Mouse (Mus musculus) CH12.LX (cell line): ENCODE results near the gene Atg9b. TPM values are rescaled to one million over a fixed set of nuclear protein-coding genes. Genes with fewer than 3 reads are reported as not detected.

Source experiments
- DNase-seq: peaks from one replicate; pipeline ENCODE4 v3.0.0-alpha.2; 2013; ENCODE audit errors: extremely low read depth
- H3K27ac ChIP-seq: 2 replicates; pipeline ENCODE4 v1.5.1; 2012; ENCODE audit warnings: low read depth, mild to moderate bottlenecking, control low read depth, moderate library complexity; ENCODE audit not compliant: insufficient read depth
- H3K27me3 ChIP-seq: replicated peaks from 2 replicates; pipeline ENCODE3; 2012; ENCODE audit warnings: inconsistent platforms
- H3K36me3 ChIP-seq, 2 experiments: replicated peaks in 1 of 2; 2 replicates each; pipeline versions ENCODE3 to v1.6.1; 2012; ENCODE audit warnings: inconsistent platforms in 1 of 2, low read length in 1 of 2, mild to moderate bottlenecking in 1 of 2, mixed read lengths in 1 of 2, moderate library complexity in 1 of 2; ENCODE audit not compliant: control insufficient read depth in 1 of 2, insufficient read depth in 1 of 2
- H3K4me1 ChIP-seq, 2 experiments: 2 replicates each; pipeline ENCODE4 v1.6.1; 2012; ENCODE audit warnings: inconsistent platforms in 1 of 2, moderate library complexity in 1 of 2; ENCODE audit not compliant: insufficient read depth in 2 of 2, control insufficient read depth in 1 of 2
- H3K4me2 ChIP-seq: 2 replicates; pipeline ENCODE4 v1.6.1; 2012; ENCODE audit warnings: low read depth, mild to moderate bottlenecking, control low read depth; ENCODE audit not compliant: poor library complexity, insufficient read depth, severe bottlenecking
- H3K4me3 ChIP-seq, 3 experiments: fragments of 150-350 bp in 1 of 3; sonication (generic) in 1 of 3; replicated peaks in 1 of 3; 2 replicates each; pipeline versions ENCODE3 to v1.5.1; 2011 to 2012; ENCODE audit warnings: low read depth in 2 of 3, low read length in 2 of 3, mild to moderate bottlenecking in 2 of 3, moderate library complexity in 2 of 3, control low read depth in 1 of 3, improper control_type of control experiment in 1 of 3, inconsistent platforms in 1 of 3, mixed read lengths in 1 of 3; ENCODE audit not compliant: poor library complexity in 1 of 3
- H3K79me2 ChIP-seq: replicated peaks from 2 replicates; pipeline ENCODE4 v1.6.1; 2012; ENCODE audit warnings: mild to moderate bottlenecking, moderate library complexity; ENCODE audit not compliant: control insufficient read depth, poor library complexity, insufficient read depth, severe bottlenecking; ENCODE audit errors: extremely low read depth
- H3K9ac ChIP-seq: 2 replicates; pipeline ENCODE4 v1.6.1; 2012; ENCODE audit warnings: low read depth, mild to moderate bottlenecking, control low read depth, moderate library complexity; ENCODE audit not compliant: insufficient read depth
- H3K9me3 ChIP-seq: replicated peaks from 2 replicates; pipeline ENCODE3; 2012; ENCODE audit warnings: low read length, inconsistent platforms, mixed read lengths
- CTCF ChIP-seq, 2 experiments: IDR thresholded peaks in 1 of 2; conservative IDR thresholded peaks in 1 of 2; 2 replicates each; pipeline ENCODE4 v1.5.1; 2011 to 2012; ENCODE audit warnings: low read depth in 2 of 2, low read length in 2 of 2, improper control_type of control experiment in 1 of 2, inconsistent platforms in 1 of 2, mild to moderate bottlenecking in 1 of 2, moderate library complexity in 1 of 2
- E2F4 ChIP-seq: IDR thresholded peaks from 2 replicates; pipeline ENCODE4 v1.6.1; 2011; ENCODE audit warnings: low read depth, low read length, improper control_type of control experiment; ENCODE audit not compliant: insufficient replicate concordance
- EP300 ChIP-seq: IDR thresholded peaks from 2 replicates; pipeline ENCODE4 v1.6.1; 2011; ENCODE audit warnings: low read length, improper control_type of control experiment
- ETS1 ChIP-seq: conservative IDR thresholded peaks from 2 replicates; pipeline ENCODE4 v1.6.1; 2012; ENCODE audit warnings: low read depth, mild to moderate bottlenecking, inconsistent platforms, low read length, improper control_type of control experiment, moderate library complexity
- IRF4 ChIP-seq: IDR thresholded peaks from 2 replicates; pipeline ENCODE4 v1.6.1; 2014; ENCODE audit warnings: low read depth, mild to moderate bottlenecking, inconsistent platforms, low read length, improper control_type of control experiment
- MAZ ChIP-seq: IDR thresholded peaks from 2 replicates; pipeline ENCODE4 v1.6.1; 2012; ENCODE audit warnings: low read depth, mild to moderate bottlenecking, inconsistent platforms, low read length, improper control_type of control experiment, moderate library complexity
- MEF2A ChIP-seq: IDR thresholded peaks from 2 replicates; pipeline ENCODE4 v1.6.1; 2014; ENCODE audit warnings: low read depth, mild to moderate bottlenecking, inconsistent platforms, low read length, improper control_type of control experiment, borderline replicate concordance
- MXI1 ChIP-seq: IDR thresholded peaks from 2 replicates; pipeline ENCODE4 v1.6.1; 2011; ENCODE audit warnings: mild to moderate bottlenecking, low read depth, low read length, improper control_type of control experiment
- MYC ChIP-seq: IDR thresholded peaks from 2 replicates; pipeline ENCODE4 v1.6.1; 2011; ENCODE audit warnings: low read depth, mild to moderate bottlenecking, improper control_type of control experiment, low read length
- NELFE ChIP-seq: IDR thresholded peaks from 2 replicates; pipeline ENCODE4 v1.6.1; 2011; ENCODE audit warnings: low read depth, low read length, improper control_type of control experiment
- NRF1 ChIP-seq: IDR thresholded peaks from 2 replicates; pipeline ENCODE4 v1.6.1; 2014; ENCODE audit warnings: low read depth, mild to moderate bottlenecking, inconsistent platforms, low read length, improper control_type of control experiment, moderate library complexity
- PAX5 ChIP-seq: IDR thresholded peaks from 2 replicates; pipeline ENCODE4 v1.6.1; 2012; ENCODE audit warnings: low read length, inconsistent platforms, mixed read lengths
- POLR2A ChIP-seq: IDR thresholded peaks from 2 replicates; pipeline ENCODE4 v1.6.1; 2011; ENCODE audit warnings: low read depth, mild to moderate bottlenecking, improper control_type of control experiment, low read length
- POLR2AphosphoS2 ChIP-seq: IDR thresholded peaks from 2 replicates; pipeline ENCODE4 v1.6.1; 2011; ENCODE audit warnings: low read depth, low read length, improper control_type of control experiment
- RAD21 ChIP-seq: IDR thresholded peaks from 2 replicates; pipeline ENCODE4 v1.6.1; 2011; ENCODE audit warnings: low read depth, mild to moderate bottlenecking, low read length, improper control_type of control experiment, moderate library complexity
- RCOR1 ChIP-seq: conservative IDR thresholded peaks from 2 replicates; pipeline ENCODE4 v1.6.1; 2012; ENCODE audit warnings: low read depth, mild to moderate bottlenecking, inconsistent platforms, low read length, improper control_type of control experiment
- TBP ChIP-seq: conservative IDR thresholded peaks from 2 replicates; pipeline ENCODE4 v1.6.1; 2011; ENCODE audit warnings: low read depth, low read length, improper control_type of control experiment
- UBTF ChIP-seq: IDR thresholded peaks from 2 replicates; pipeline ENCODE4 v1.6.1; 2012; ENCODE audit warnings: low read depth, mild to moderate bottlenecking, inconsistent platforms, low read length, improper control_type of control experiment, moderate library complexity
- USF1 ChIP-seq: IDR thresholded peaks from 2 replicates; pipeline ENCODE4 v1.6.1; 2014; ENCODE audit warnings: low read depth, mild to moderate bottlenecking, inconsistent platforms, low read length, improper control_type of control experiment
- ZKSCAN1 ChIP-seq: IDR thresholded peaks from 2 replicates; pipeline ENCODE4 v1.6.1; 2012; ENCODE audit warnings: low read depth, inconsistent platforms, low read length, improper control_type of control experiment, borderline replicate concordance
- ZNF384 ChIP-seq: IDR thresholded peaks from 2 replicates; pipeline ENCODE4 v1.6.1; 2012; ENCODE audit warnings: low read depth, low read length, improper control_type of control experiment, inconsistent platforms
- dilution Hi-C: fragments of 300-500 bp; cut with MboI; formaldehyde crosslinking; loops from 2 replicates; pipeline ENCODE4 v1.14.3; 2020; ENCODE audit warnings: low sequenced_read_pairs; ENCODE audit not compliant: extremely low pct_unique_long_range_greater_than_20kb, extremely low pct_ligation_motif_present
- in situ Hi-C: fragments of 300-500 bp; cut with MboI; formaldehyde crosslinking; loops from 3 replicates; pipeline ENCODE4 v1.14.3; 2019; ENCODE audit warnings: low sequenced_read_pairs, low pct_ligation_motif_present, low pct_unique_long_range_greater_than_20kb, mixed read lengths
- polyA plus RNA-seq: library from polyadenylated mRNA; unstranded; fragments of >175 nt; gene quantifications from 2 replicates; pipeline ENCODE4 v1.2.1, GENCODE M21; 2012; ENCODE audit warnings: low read depth; ENCODE audit not compliant: insufficient read length
- total RNA-seq, 2 experiments: library from RNA; depleted of rRNA; stranded (reverse); fragments of 300-350 nt in 1 of 2; fragments of >200 nt in 1 of 2; gene quantifications; 2 replicates each; pipeline ENCODE4 v1.2.3; 2012 to 2014

Atg9b gene
- total and polyA plus RNA-seq, 3 experiments = 0.68 to 1.3 (median 0.81) TPM

DNA sequence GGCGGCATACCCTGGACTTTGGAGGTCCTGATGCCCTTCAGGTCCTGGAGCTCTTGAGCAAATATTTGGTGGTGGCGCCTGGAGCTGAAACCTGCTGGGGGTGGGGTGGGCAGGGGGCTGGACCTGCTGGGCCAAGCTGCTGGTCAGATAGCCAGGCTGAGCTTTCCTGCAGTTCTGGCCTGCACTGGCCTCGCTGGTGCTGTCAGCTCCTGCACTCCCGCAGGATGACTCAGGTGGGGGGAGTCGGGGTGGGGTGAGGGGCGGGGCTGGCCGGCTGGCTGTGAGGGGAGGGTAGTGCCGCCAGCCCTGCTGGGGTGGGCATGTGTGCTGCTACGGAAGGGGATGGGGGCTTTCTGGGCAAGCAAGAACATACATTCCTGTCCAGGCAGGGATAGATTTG is 36.7 kb upstream of the Atg9b start:
- no peak for DNase-seq
- Histone ChIP-seq H3K27me3 (no peaks in the 10 kb centered on the region), H3K9ac (no peak overlapping the region), H3K4me2 (no peak overlapping the region), H3K9me3 (no peaks in the 10 kb centered on the region), H3K27ac (no peak overlapping the region), H3K4me1 (peaks cover 14 to 27% of the 10 kb centered on the region in 2 experiments), H3K4me3 (no peak overlapping the region), H3K36me3 (peaks cover 38 to 59% of the 10 kb centered on the region in 2 experiments), H3K79me2 (peaks cover 10% of the 10 kb centered on the region; the same call in 1 of the 2 replicates)
- in situ Hi-C loops = no loop called here
- TF ChIP-seq TBP (no peak), USF1 (no peak), UBTF (no peak), EP300 (no peak), MYC (no peak), RCOR1 (no peak), POLR2A (no peak)
- dilution Hi-C loops = no loop called here

DNA sequence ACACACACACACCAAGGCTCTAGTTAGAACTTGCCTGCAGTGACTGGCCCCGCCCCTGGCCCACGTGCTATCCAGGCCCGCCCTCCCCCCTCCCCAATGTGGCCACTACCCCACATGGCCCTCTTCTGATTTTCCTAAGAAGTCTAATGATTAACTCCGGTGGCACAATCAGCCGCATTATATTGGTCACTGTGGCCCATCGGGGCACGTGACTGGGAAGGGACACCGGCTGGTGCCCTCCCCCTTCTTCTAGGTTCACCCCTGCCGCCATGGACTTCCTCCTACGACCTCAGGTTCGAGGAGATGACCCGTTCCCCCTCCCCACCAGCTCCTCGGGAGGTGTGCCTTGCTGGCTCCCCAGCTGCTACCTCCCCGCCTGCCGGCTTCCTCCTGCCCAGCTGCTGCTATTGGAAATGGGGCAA is 36.0 kb upstream of the Atg9b start:
- TF ChIP-seq ZKSCAN1 (no peak), MXI1 (no peak), NELFE (no peak), USF1 (no peak), ZNF384 (no peak), UBTF (no peak), POLR2AphosphoS2 (no peak), MEF2A (no peak), NRF1 (no peak), POLR2A (no peak), RAD21 (no peak), E2F4 (no peak), TBP (no peak), ETS1 (no peak), IRF4 (no peak), PAX5 (no peak), EP300 (no peak), MAZ (no peak), CTCF (conservative IDR thresholded peaks at IDR 0.05 in 1 of 2, IDR thresholded peaks at IDR 0.05 in 1 of 2; ENCODE audit: low read depth in 2 of 2, low read length in 2 of 2) (no peak), RCOR1 (no peak)
- Histone ChIP-seq H3K9ac (no peak overlapping the region), H3K36me3 (peaks cover 35 to 53% of the 10 kb centered on the region in 2 experiments), H3K27me3 (no peaks in the 10 kb centered on the region), H3K9me3 (no peaks in the 10 kb centered on the region), H3K79me2 (peaks cover 10% of the 10 kb centered on the region; the same call in 1 of the 2 replicates), H3K4me1 (peaks cover 14 to 28% of the 10 kb centered on the region in 2 experiments), H3K4me3 (no peak overlapping the region), H3K4me2 (no peak overlapping the region), H3K27ac (no peak overlapping the region)
- DNase-seq = no peak
- in situ Hi-C loops (no loop called here), dilution Hi-C loops (no loop called here)
